Mouse (Mus musculus): Measurements from ENCODE around the gene Wdr46. TPM values are rescaled to one million over a fixed set of nuclear protein-coding genes. Genes with fewer than 3 reads are reported as not detected.
A peak's percentile ranks its signal among the peaks of the same experiment; 100 is the strongest.

Gene Wdr46
- polyA plus RNA-seq, 1 experiment: 20.5 TPM

DNA sequence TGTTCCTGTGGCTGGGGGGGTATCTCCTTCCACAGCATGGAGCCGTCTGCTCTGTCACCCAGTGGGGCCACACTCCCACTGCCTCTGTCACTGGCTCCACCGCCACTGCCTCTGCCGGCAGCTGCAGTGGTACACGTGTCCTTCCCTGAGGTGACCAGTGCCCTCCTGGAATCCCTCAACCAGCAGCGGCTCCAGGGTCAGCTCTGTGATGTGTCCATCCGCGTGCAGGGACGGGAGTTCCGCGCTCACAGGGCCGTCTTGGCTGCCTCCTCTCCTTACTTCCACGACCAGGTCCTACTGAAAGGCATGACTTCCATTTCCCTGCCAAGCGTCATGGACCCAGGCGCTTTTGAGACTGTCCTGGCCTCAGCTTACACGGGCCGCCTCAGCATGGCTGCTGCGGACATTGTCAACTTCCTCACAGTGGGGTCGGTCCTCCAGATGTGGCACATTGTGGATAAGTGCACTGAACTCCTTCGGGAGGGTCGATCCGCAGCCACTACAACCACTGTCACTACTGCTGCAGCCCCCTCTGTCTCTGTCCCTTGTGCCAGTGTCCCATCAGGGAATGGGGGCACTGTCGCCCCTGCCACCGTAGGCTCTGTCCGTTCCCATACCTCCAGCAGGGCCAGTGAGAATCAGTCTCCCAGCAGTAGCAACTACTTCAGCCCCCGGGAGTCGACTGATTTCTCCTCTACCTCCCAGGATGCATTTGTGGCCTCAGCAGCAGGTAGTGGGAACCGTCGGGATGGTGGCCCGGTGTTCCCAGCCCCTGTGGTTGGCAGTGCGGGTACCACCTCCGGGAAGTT, 23.4 kb upstream of the Wdr46 start:
- TF ChIP-seq CTCF (IDR thresholded peaks at IDR 0.05; ENCODE audit: extremely low read depth, insufficient read depth, insufficient read length, insufficient replicate concordance) (no peak), POLR2A (IDR thresholded peaks at IDR 0.05; ENCODE audit: low read depth, low read length) (no peak)
- no peak for DNase-seq (ENCODE audit: low read depth in 1 of 2, low spot score in 2 of 2)
- Histone ChIP-seq H3K36me3 (ENCODE audit: control insufficient read depth, insufficient read depth, low read length) (peaks cover 27% of the 10 kb centered on the region), H3K4me3 (ENCODE audit: extremely low read depth, insufficient read depth, insufficient read length) (no peak overlapping the region), H3K27ac (ENCODE audit: insufficient read depth, low read length) (no peak overlapping the region), H3K27me3 (ENCODE audit: control insufficient read depth, insufficient read depth, low read length) (no peaks in the 10 kb centered on the region), H3K4me1 (ENCODE audit: control insufficient read depth, insufficient read depth, insufficient read length) (peaks cover 15% of the 10 kb centered on the region; the same call in 1 of the 2 replicates)
- 88% methylated on average over 31 of the region's 31 CpGs for WGBS

GRCm38 (mm10) chr17:33917656-33918292, 22.7 kb upstream of the Wdr46 start:
- DNase-seq (ENCODE audit: low read depth in 1 of 2, low spot score in 2 of 2): no peak
- Histone ChIP-seq H3K4me1 (ENCODE audit: control insufficient read depth, insufficient read depth, insufficient read length) (peaks cover 17% of the 10 kb centered on the region; the same call in 1 of the 2 replicates), H3K36me3 (ENCODE audit: control insufficient read depth, insufficient read depth, low read length) (peaks cover 25% of the 10 kb centered on the region), H3K4me3 (ENCODE audit: extremely low read depth, insufficient read depth, insufficient read length) (no peak overlapping the region), H3K27ac (ENCODE audit: insufficient read depth, low read length) (no peak overlapping the region), H3K27me3 (ENCODE audit: control insufficient read depth, insufficient read depth, low read length) (no peaks in the 10 kb centered on the region)
- no peak for TF ChIP-seq CTCF (IDR thresholded peaks at IDR 0.05; ENCODE audit: extremely low read depth, insufficient read depth, insufficient read length, insufficient replicate concordance)
- 95% methylated on average over 18 of the region's 18 CpGs for WGBS

- TF ChIP-seq POLR2A (IDR thresholded peaks at IDR 0.05; ENCODE audit: low read depth, low read length): no peak
- no peak for TF ChIP-seq CTCF (IDR thresholded peaks at IDR 0.05; ENCODE audit: extremely low read depth, insufficient read depth, insufficient read length, insufficient replicate concordance)
- no peak for DNase-seq (ENCODE audit: low read depth in 1 of 2, low spot score in 2 of 2)
- Histone ChIP-seq H3K4me1 (ENCODE audit: control insufficient read depth, insufficient read depth, insufficient read length) (peaks cover 17% of the 10 kb centered on the region; the same call in 1 of the 2 replicates), H3K36me3 (ENCODE audit: control insufficient read depth, insufficient read depth, low read length) (peaks cover 21% of the 10 kb centered on the region), H3K27me3 (ENCODE audit: control insufficient read depth, insufficient read depth, low read length) (no peaks in the 10 kb centered on the region), H3K4me3 (ENCODE audit: extremely low read depth, insufficient read depth, insufficient read length) (peak overlapping the region; percentile 94; the same call in 1 of the 2 replicates), H3K27ac (ENCODE audit: insufficient read depth, low read length) (peak overlapping the region; percentile 95)
- WGBS: 70% methylated on average over 37 of the region's 37 CpGs
Measured at GRCm38 (mm10) chr17:33918293-33919203, 21.9 kb upstream of the Wdr46 start.

- Histone ChIP-seq H3K27me3 (ENCODE audit: control insufficient read depth, insufficient read depth, low read length) (no peaks in the 10 kb centered on the region), H3K4me3 (ENCODE audit: extremely low read depth, insufficient read depth, insufficient read length) (peak overlapping the region; percentile 94), H3K4me1 (ENCODE audit: control insufficient read depth, insufficient read depth, insufficient read length) (peaks cover 17% of the 10 kb centered on the region; the same call in 1 of the 2 replicates), H3K27ac (ENCODE audit: insufficient read depth, low read length) (peak overlapping the region; percentile 95), H3K36me3 (ENCODE audit: control insufficient read depth, insufficient read depth, low read length) (peaks cover 16% of the 10 kb centered on the region)
- WGBS: under 1% methylated on average over 52 of the region's 52 CpGs
- TF ChIP-seq CTCF (IDR thresholded peaks at IDR 0.05; ENCODE audit: extremely low read depth, insufficient read depth, insufficient read length, insufficient replicate concordance) (no peak), POLR2A (IDR thresholded peaks at IDR 0.05; ENCODE audit: low read depth, low read length) (peak; percentile 78)
- DNase-seq (ENCODE audit: low read depth in 1 of 2, low spot score in 2 of 2): peak; percentile 91
Measured at GRCm38 (mm10) chr17:33919351-33920281, 20.8 kb upstream of the Wdr46 start.

DNA sequence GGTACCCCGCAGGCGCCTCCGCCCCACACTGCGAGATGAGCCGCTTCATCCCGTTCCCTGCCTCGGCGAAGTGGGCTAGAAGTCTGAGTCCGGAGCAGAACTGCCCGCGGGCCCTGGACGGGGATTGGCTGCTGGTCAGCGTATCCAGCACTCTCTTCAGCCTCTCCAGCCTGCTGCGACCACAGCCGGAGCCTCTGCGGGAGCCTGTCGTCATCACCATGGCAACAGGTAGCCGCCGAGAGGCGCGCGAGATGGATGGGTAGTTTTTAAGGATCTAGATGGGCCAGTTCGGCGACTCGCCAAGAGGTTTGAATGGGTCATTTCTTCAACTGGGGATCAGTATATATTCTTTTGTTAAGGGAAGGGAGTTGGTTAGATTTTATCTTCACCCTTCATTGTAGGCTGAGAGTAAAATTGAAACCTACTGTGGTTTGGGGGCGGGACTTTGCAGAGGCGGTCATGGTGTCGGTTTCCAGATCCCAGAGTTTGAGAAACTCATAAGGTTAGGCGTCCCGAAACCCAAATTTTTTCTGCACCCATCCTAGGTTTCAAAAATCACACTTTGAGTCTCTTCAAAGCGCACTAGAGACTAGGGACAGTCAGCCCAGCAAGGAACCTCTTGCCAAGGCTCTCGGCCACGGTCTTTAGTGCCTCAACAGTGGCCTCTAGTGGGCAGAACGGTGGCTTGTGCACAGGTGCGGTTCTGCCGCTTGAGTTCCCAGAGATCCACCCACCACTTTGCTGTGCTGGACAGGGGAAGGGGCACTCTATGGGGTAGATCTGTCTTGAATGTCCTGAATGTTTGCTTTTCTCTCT, 20.0 kb upstream of the Wdr46 start:
- peaks cover 18% of the 10 kb centered on the region for H3K36me3 ChIP-seq (ENCODE audit: control insufficient read depth, insufficient read depth, low read length)
- WGBS: 1% methylated on average over 36 of the region's 36 CpGs

More for the DNA sequence above, 20.0 kb upstream of the Wdr46 start:
- H3K4me1 ChIP-seq (ENCODE audit: control insufficient read depth, insufficient read depth, insufficient read length): peaks cover 15% of the 10 kb centered on the region; the same call in 1 of the 2 replicates
- peak; percentile 79 to 87 for DNase-seq (ENCODE audit: low read depth in 1 of 2, low spot score in 2 of 2)
- peak overlapping the region; percentile 94 for H3K4me3 ChIP-seq (ENCODE audit: extremely low read depth, insufficient read depth, insufficient read length)
- H3K27me3 ChIP-seq (ENCODE audit: control insufficient read depth, insufficient read depth, low read length): no peaks in the 10 kb centered on the region
- H3K27ac ChIP-seq (ENCODE audit: insufficient read depth, low read length): peak overlapping the region; percentile 95
- TF ChIP-seq POLR2A (IDR thresholded peaks at IDR 0.05; ENCODE audit: low read depth, low read length): no peak
- TF ChIP-seq CTCF (IDR thresholded peaks at IDR 0.05; ENCODE audit: extremely low read depth, insufficient read depth, insufficient read length, insufficient replicate concordance): peak; percentile 91
